Mouse (Mus musculus) layer of hippocampus, adult 9-10 months (tissue): ENCODE results near the gene 2010109A12Rik.

Experiments used
- DNase-seq: peaks from one replicate; pipeline ENCODE4 v3.0.0; 2022; ENCODE audit warnings: low spot score

Gene 2010109A12Rik

GRCm38 (mm10) chr5:93231721-93232120, 25.4 kb downstream of the 2010109A12Rik start:
- no peak for DNase-seq

GRCm38 (mm10) chr5:93232838-93233237, 26.5 kb downstream of the 2010109A12Rik start:
- DNase-seq, result no peak

GRCm38 (mm10) chr5:93234130-93234529, 27.8 kb downstream of the 2010109A12Rik start:
- no peak for DNase-seq

- DNase-seq, result no peak
Measured at GRCm38 (mm10) chr5:93234605-93235004, 28.3 kb downstream of the 2010109A12Rik start.

- peak; percentile 65 for DNase-seq
Measured at GRCm38 (mm10) chr5:93235888-93236287, 29.6 kb downstream of the 2010109A12Rik start.

- no peak for DNase-seq
Measured at GRCm38 (mm10) chr5:93236541-93236940, 30.2 kb downstream of the 2010109A12Rik start.

- DNase-seq, result no peak
Measured at GRCm38 (mm10) chr5:93239590-93240544, 33.5 kb downstream of the 2010109A12Rik start.

GRCm38 (mm10) chr5:93245280-93245679, 39.0 kb downstream of the 2010109A12Rik start:
- DNase-seq, result no peak

GRCm38 (mm10) chr5:93249940-93250578, 43.7 kb downstream of the 2010109A12Rik start:
- DNase-seq, result no peak

GRCm38 (mm10) chr5:93251001-93251760, 44.9 kb downstream of the 2010109A12Rik start:
- DNase-seq, result no peak

- DNase-seq, result no peak
Measured at GRCm38 (mm10) chr5:93255759-93256265, 49.5 kb downstream of the 2010109A12Rik start.

GRCm38 (mm10) chr5:93256820-93257405, 50.6 kb downstream of the 2010109A12Rik start:
- DNase-seq, result no peak

- DNase-seq, result no peak
Measured at GRCm38 (mm10) chr5:93259349-93259748, 53.0 kb downstream of the 2010109A12Rik start.

- DNase-seq, result no peak
Measured at GRCm38 (mm10) chr5:93260983-93261382, 54.7 kb downstream of the 2010109A12Rik start.

GRCm38 (mm10) chr5:93262751-93263150, 56.4 kb downstream of the 2010109A12Rik start:
- no peak for DNase-seq
